Mouse (Mus musculus): ENCODE measurements around the gene Flvcr2. TPM values are rescaled to one million over a fixed set of nuclear protein-coding genes. Genes with fewer than 3 reads are reported as not detected.
A peak's percentile ranks its signal among the peaks of the same experiment; 100 is the strongest.

The Flvcr2 gene
- total RNA-seq, 2 experiments from 2014 or later, result 1.9 to 2.7 TPM

DNA sequence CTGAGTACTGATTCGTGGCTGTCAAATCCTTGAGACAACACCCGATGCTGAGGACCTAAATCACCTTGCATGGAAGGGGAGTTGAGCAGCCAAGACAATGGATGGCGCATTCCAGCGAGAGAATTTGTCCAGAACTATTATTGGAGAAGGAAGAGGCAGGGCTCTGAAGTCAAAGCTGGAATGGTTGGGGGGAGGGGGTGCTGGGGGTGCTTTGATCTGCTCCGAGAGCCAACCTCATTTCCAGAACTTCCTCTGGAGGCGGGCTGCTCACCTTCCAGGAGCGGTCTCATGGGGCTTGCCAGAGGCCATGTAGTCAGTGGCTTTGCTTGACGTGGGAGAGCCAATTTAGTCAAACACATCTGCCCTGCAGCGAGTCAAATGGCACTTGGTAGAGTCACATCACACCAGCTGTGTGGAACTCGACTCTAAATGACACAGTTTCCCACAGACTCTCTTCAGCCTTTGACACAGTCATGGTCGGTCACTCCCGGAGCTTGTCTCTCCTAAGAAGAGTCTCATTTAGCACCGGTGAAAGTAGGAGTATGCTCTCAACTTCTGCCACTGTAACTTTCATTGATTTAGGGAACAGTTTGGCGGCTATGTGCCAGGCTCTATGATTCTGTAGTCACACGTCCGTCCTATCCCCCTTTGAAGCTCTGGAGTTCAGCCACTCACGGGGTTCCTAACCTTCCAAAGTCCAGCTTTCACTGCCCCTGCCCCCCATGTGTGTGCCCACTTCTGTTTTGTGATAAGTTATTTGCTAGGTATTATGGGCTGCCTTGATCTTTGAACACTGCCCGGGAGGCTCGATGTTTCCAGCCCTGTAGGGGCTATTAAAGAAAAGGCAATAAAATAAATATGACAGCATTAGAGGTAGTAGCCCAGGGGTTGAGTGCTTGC, 38.8 kb downstream of the Flvcr2 start:
- intact Hi-C loops (cut with DNase I), result loop anchor here (2.0 kb wide), 1 partner anchor 28 kb away; no protein-coding TSS in a partner anchor
- no peak for DNase-seq (ENCODE audit: low spot score)

DNA sequence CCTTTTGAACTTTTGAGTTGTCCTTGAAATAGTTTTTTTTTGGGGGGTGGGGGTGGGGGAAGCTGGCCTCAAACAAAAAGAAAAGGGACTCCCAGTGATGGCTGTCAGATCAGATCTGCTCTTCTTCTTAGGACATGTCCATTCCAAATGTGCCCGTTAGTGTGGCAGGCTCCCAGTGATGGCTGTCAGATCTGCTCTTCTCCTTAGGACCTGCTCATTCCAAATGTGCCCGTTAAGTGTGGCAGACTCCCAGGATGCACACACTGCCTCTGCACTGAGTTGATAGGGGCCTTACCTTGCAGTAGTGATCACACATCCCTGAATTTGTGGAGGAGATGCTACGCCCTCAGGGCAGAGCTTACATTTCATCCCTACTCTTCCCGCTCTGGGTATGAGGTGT, 45.8 kb downstream of the Flvcr2 start:
- intact Hi-C loops (cut with DNase I), result no loop called here
- no peak for DNase-seq (ENCODE audit: low spot score)

GRCm38 (mm10) chr12:85792821-85793346, 46.5 kb downstream of the Flvcr2 start:
- peak; percentile 28 for DNase-seq (ENCODE audit: low spot score)
- intact Hi-C loops (cut with DNase I), result no loop called here

GRCm38 (mm10) chr12:85794094-85794493, 47.8 kb downstream of the Flvcr2 start:
- intact Hi-C loops (cut with DNase I), result no loop called here

DNA sequence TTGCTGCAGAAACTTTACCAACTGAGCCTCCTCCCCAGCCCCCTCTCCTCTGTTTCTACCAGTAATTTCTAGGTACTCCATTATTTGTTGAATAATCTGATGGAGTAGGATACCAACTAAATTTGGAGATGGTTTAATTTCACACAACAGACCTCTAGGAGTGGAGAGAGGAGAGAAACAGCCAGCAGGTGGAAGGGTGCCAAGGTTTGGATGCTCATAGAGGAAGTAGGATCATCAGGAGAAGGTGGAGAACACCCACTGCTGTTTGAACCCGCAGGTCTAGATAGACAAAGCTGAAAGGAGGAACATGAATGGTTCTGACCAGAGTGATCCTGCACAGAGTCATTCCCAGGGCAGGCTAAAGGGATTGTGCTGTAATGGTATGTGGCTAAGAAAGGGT, 49.2 kb downstream of the Flvcr2 start:
- DNase-seq (ENCODE audit: low spot score), result no peak
- intact Hi-C loops (cut with DNase I), result no loop called here

More at GRCm38 (mm10) chr12:85794094-85794493, 47.8 kb downstream of the Flvcr2 start:
- DNase-seq (ENCODE audit: low spot score), result no peak

- DNase-seq (ENCODE audit: low spot score), result no peak
- intact Hi-C loops (cut with DNase I), result no loop called here
These were observed 53.7 kb downstream of the Flvcr2 start for GRCm38 (mm10) chr12:85800031-85800430.

GRCm38 (mm10) chr12:85809726-85810125, 63.4 kb downstream of the Flvcr2 start:
- DNase-seq (ENCODE audit: low spot score), result no peak
- intact Hi-C loops (cut with DNase I), result no loop called here

- intact Hi-C loops (cut with DNase I), result no loop called here
- DNase-seq (ENCODE audit: low spot score), result no peak
These were observed 64.6 kb downstream of the Flvcr2 start for GRCm38 (mm10) chr12:85810959-85811358.

DNA sequence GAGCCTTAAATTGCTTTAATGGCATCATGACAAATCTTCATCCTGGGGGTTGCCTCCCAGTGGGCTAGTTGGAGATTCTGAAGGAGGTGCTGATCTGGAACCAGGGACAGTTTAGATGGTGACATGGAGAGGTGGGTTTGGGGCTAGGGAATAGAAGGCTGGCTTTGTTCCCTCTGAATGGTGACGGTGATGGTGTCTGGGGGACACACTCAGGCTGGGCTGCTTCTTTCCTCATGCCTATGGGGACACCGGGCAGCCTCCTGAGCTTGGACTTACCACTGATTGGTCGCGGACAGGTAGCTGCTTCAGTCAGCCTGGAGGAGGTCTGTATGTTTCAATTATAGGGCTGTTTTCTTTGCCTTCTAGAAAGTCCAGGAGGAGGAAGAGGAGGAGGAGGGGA, 65.3 kb downstream of the Flvcr2 start:
- DNase-seq (ENCODE audit: low spot score), result no peak
- intact Hi-C loops (cut with DNase I), result loop anchor here (2.0 kb wide), 1 partner anchor 27 kb away; no protein-coding TSS in a partner anchor

GRCm38 (mm10) chr12:85813599-85813998, 67.3 kb downstream of the Flvcr2 start:
- peak; percentile 51 for DNase-seq (ENCODE audit: low spot score)
- intact Hi-C loops (cut with DNase I), result loop anchor here (2.0 kb wide), 1 partner anchor 29 kb away; no protein-coding TSS in a partner anchor

GRCm38 (mm10) chr12:85822051-85822450, 75.7 kb downstream of the Flvcr2 start:
- intact Hi-C loops (cut with DNase I), result no loop called here
- no peak for DNase-seq (ENCODE audit: low spot score)

DNA sequence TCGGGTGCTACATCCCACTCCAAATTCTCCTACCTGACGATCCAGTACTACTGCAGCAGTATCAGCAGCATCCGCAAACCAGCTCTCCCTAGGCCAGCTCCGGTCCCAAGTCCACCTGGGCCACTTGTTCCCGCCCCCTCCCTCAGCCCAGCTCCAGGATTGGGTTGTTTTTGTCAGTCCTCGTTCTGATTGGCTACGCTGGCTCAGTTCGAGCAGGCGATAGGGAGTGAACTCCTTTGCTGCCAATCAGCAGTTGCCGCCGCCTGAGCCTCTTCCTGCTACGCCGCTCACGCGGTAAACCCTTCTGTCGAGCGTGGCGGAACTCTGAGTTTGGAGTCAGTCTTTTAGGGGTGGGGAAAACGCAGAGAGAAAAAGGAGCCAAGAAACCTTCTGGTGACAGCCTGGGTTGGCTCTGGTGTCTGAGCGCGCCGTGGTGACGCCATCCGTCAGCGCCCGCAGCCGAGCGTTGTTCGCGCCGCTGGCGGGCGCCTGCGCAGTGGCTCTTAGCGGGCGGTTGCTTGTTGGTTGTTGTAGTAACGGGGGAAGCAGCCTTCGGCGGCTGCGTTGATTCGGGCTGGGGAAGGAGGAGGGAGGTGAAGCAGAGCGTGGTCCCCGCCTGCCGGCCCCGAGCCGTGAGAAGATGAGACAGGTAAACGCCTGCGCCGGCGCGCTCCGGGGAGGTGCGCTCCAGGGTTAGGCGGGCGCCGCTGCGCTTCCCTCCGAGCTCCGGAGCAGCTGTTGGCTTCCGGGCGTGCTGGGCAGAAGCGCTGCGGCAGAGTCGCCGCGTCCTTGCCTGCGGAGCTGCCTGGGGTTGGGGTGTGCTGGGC, 78.3 kb downstream of the Flvcr2 start, which contains the start of the genes Erg28 and Ttll5:
Erg28 (minus strand) TSS at position 113 of the 827 bp plus-strand sequence.
Ttll5 (plus strand) TSS at position 222 of the 827 bp plus-strand sequence.
- DNase-seq (ENCODE audit: low spot score), result peak; percentile 91
- intact Hi-C loops (cut with DNase I), result no loop called here

DNA sequence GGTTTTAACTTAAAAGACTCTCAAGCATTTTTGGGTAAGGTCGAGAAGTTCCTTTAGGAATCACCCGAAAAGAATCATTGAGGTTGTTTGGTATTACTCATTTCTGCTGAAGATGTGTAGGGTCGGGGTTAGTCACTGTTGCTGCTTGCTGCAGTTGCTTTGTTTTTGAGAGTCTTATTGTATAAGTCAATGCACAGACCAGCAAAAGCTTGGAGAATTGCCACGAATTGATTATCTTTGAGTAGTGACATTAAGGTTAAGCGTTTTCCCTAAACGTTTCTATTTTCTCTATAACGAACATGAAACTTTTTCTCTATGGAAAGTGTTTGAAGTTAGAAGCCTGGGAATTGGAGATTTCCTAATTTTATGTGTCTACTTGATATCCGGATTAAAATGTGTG, 79.0 kb downstream of the Flvcr2 start:
- intact Hi-C loops (cut with DNase I), result no loop called here
- DNase-seq (ENCODE audit: low spot score), result no peak

GRCm38 (mm10) chr12:85825822-85826221, 79.5 kb downstream of the Flvcr2 start:
- intact Hi-C loops (cut with DNase I), result no loop called here
- no peak for DNase-seq (ENCODE audit: low spot score)

DNA sequence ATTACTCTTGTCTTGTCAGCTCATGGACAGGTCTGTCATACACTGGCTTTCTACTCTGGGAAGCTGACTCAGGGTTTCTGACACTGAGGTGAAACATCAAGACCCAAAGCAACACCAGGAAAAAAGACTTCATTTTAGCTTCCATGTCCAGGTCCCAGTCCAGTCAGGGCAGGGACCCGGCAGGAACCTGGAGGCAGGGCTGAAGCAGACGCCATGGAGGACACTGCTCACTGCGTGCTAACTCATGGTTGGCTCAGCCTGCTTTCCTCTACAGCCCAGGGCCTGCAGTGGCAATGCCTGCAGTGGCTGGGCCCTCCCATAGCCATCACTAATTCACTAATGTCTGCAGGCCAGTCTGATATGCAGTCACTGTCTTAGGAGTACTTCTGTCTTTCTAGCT, 82.5 kb downstream of the Flvcr2 start:
- intact Hi-C loops (cut with DNase I), result no loop called here
- no peak for DNase-seq (ENCODE audit: low spot score)

DNA sequence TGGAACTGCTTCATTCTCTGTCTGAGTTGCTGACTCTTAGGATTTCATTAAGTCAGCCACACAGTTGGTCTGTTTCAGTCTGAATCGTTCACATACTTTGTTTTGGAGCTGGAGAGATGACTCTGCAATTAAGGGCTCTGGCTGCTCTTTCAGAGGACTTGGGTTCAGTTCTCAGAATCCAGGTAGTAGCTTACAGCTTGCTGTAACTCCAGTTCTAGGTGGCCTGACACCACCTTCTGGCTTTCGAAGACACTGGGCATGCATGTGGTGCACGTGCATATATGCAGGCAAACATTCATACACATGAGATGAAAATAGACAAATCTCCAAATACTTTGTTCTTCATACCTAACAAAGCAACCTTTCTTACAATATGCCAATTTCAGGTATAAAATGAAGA, 83.5 kb downstream of the Flvcr2 start:
- intact Hi-C loops (cut with DNase I), result no loop called here
- no peak for DNase-seq (ENCODE audit: low spot score)

GRCm38 (mm10) chr12:85830691-85831090, 84.4 kb downstream of the Flvcr2 start:
- no peak for DNase-seq (ENCODE audit: low spot score)
- intact Hi-C loops (cut with DNase I), result no loop called here

DNA sequence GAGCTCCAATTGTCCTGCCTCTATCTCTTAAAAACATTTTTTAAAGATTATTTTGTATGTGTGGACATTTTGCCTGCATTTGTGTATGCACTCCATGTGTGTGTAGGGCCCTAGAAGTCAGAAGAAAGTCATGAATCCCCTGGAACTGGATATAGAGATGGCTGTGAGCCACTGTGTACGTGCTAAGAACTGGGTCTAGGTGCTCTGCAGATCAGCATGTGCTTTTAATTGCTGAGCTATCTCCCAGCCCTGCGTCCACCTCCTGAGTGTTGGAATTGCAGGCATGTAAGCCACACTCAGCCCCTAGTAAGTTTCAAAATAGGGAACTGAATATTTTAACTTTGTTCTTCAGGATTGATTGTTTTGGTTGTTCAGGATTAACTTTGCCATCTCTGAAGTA, 88.2 kb downstream of the Flvcr2 start:
- intact Hi-C loops (cut with DNase I), result no loop called here
- no peak for DNase-seq (ENCODE audit: low spot score)

GRCm38 (mm10) chr12:85837765-85838164, 91.4 kb downstream of the Flvcr2 start:
- intact Hi-C loops (cut with DNase I), result no loop called here
- DNase-seq (ENCODE audit: low spot score), result no peak

DNA sequence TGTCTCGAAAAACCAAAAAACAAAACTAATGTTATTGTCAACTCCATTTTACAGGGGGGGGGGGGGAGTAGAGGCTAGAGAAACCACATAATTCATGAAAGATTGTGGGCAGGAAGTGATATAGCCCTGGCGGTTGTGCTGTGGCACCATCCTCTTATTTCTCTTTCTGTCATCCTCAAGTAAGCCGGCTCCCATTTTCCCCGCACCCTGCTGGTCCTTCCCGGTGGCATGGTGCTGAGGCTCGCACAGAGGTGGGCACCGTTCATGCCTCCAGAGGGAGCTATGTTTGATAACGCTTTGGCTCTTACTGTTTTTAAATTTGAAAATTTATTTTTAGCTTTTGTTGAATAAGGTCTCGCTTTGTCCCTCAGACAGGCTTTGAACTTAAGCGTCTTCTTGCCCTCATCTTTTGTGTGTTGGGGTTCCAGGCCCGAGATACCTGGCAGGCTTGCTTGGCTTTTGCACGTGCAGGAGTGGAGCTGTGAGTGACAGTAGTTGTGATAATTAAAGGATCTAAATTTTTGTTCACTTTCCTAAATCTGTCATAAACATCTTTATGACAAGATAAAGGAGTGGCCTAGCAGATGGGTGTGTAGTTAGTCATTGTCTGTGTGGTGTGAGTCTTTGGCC, 93.1 kb downstream of the Flvcr2 start:
- no peak for DNase-seq (ENCODE audit: low spot score)
- intact Hi-C loops (cut with DNase I), result no loop called here

Measured in heart, postnatal 25 days (tissue).